Mouse (Mus musculus) lung, embryonic 15.5 days (tissue): Measurements from ENCODE around the gene Timm10b. TPM values are rescaled to one million over a fixed set of nuclear protein-coding genes. Genes with fewer than 3 reads are reported as not detected.

Source experiments
- ATAC-seq: fragments of 200-750 bp; cut with Nextera tagmentation; 2 replicates; pipeline ENCODE4 v1.8.0; 2017; ENCODE audit warnings: moderate number of reproducible peaks, borderline replicate concordance; ENCODE audit not compliant: low FRiP score, low TSS enrichment; ENCODE audit errors: extremely low read depth
- H3K27ac ChIP-seq: fragments of 300-500 bp; sonication (generic); 2 replicates; pipeline ENCODE4 v1.5.1; 2015; ENCODE audit warnings: moderate library complexity, mild to moderate bottlenecking, inconsistent platforms
- H3K27me3 ChIP-seq: fragments of 300-500 bp; sonication (generic); 2 replicates; pipeline ENCODE4 v1.6.1; 2015; ENCODE audit warnings: inconsistent platforms
- H3K36me3 ChIP-seq: fragments of 300-500 bp; sonication (generic); 2 replicates; pipeline ENCODE4 v1.6.1; 2015; ENCODE audit warnings: inconsistent platforms
- H3K4me1 ChIP-seq: fragments of 300-500 bp; sonication (generic); 2 replicates; pipeline ENCODE4 v1.6.1; 2015; ENCODE audit warnings: inconsistent platforms
- H3K4me2 ChIP-seq: fragments of 300-500 bp; sonication (generic); 2 replicates; pipeline ENCODE4 v1.6.1; 2015; ENCODE audit warnings: inconsistent platforms, mild to moderate bottlenecking, moderate library complexity
- H3K4me3 ChIP-seq: fragments of 300-500 bp; sonication (generic); 2 replicates; pipeline ENCODE4 v1.5.1; 2015; ENCODE audit warnings: mild to moderate bottlenecking, inconsistent platforms
- H3K9ac ChIP-seq: fragments of 300-500 bp; sonication (generic); 2 replicates; pipeline ENCODE4 v1.6.1; 2015; ENCODE audit warnings: inconsistent platforms
- H3K9me3 ChIP-seq: fragments of 300-500 bp; sonication (generic); 2 replicates; pipeline ENCODE4 v1.6.1; 2016; ENCODE audit warnings: inconsistent platforms
- WGBS: fragments of 180-500 bp; shearing (Covaris S2); methylation state at CpG from one replicate; pipeline ENCODE4 v1.1.7; 2015; 5-methylcytosine and 5-hydroxymethylcytosine counted together
- polyA plus RNA-seq: library from polyadenylated mRNA; unstranded; fragments of >200 nt; fragmentation: Nextera tagmentation; extraction: Ambion mirVana; gene quantifications from 2 replicates; pipeline ENCODE4 v1.2.1, GENCODE M21; 2015

Timm10b gene
- polyA plus RNA-seq, 1 experiment from 2014 or later = 187 TPM

DNA sequence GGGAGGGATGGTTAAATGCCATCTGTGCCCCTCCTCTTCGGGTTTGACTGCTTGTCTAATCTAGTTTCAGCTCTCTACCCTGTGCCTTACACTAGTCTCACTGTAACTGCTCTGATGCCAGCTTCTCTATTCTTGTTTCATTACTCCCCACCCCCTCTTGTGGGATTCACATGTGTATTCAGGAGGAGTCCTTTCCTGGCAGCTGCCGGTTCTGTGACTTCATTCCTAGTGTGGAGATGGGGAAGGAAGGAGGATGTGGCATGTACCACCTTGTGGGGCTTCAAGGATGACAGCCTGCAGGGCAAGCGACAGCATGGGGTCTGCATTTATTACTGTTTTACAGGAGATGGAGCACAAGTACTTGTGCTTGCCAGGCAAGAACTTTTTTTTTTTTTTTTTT is 2.1 kb downstream of the Timm10b start:
- Histone ChIP-seq H3K4me1 (peaks cover 28% of the 10 kb centered on the region), H3K36me3 (peaks cover 35% of the 10 kb centered on the region), H3K4me2 (peak overlapping the region; percentile 90), H3K27ac (peak overlapping the region; percentile 90), H3K9ac (no peak overlapping the region), H3K27me3 (no peaks in the 10 kb centered on the region), H3K4me3 (peak overlapping the region; percentile 64), H3K9me3 (no peaks in the 10 kb centered on the region)
- ATAC-seq = no peak
- 55% methylated on average over 3 of the region's 3 CpGs for WGBS

GRCm38 (mm10) chr7:105650639-105651435 is 11.0 kb downstream of the Timm10b start, which contains the start of gene Dnhd1:
Gene Dnhd1 (plus strand): TSS chr7:105650827.
- 2% methylated on average over 17 of the region's 17 CpGs for WGBS
- peak within 1 kb of the TSS; percentile 77 for H3K4me2 ChIP-seq
- peak within 1 kb of the TSS; percentile 43 for H3K4me3 ChIP-seq
- H3K36me3 ChIP-seq = 0 out of 2 replicates have a peak, but pooled peaks cover 4% of the 10 kb centered on the region
- peak within 1 kb of the TSS; percentile 51 for H3K27ac ChIP-seq
- peak; percentile 95 for ATAC-seq
- H3K9me3 ChIP-seq = no peaks in the 10 kb centered on the region
- H3K27me3 ChIP-seq = no peaks in the 10 kb centered on the region
- H3K9ac ChIP-seq = peak within 1 kb of the TSS; percentile 37
- peaks cover 8% of the 10 kb centered on the region for H3K4me1 ChIP-seq

DNA sequence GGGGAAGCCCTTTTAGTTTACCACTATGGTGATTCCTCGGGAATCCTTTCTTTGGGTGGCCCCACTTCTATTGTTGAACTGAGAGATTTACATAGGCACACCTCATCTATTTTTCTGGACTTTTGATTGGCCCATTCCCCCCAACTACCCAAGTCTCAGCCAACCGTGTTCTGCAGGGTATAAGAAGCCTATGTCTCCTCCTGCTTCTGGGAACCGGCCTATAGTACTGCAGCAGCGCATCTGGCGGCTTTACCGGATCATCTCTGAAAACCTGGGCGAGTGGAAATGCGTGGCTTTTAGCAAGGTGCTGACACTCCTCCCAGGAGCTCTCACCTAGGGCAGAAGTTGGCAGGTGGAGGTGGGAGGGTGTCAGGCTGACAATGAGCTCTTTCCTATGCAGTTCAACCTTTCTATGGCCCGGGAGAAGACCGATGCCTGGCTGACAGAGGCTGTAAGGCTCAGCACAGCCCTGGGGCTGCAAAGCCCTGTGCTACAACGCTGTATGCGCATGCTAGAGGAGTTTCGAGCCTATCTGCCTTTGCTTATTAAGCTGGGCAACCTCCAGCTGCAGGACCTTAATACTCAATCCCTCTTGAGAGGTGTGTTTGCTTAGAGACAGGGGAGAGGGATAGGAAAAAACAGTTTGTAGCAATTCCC is 45.8 kb downstream of the Timm10b start:
- Histone ChIP-seq H3K36me3 (no peaks in the 10 kb centered on the region), H3K4me1 (no peaks in the 10 kb centered on the region), H3K27me3 (no peaks in the 10 kb centered on the region), H3K4me3 (no peak overlapping the region), H3K27ac (no peak overlapping the region), H3K9me3 (no peaks in the 10 kb centered on the region), H3K4me2 (no peak overlapping the region), H3K9ac (no peak overlapping the region)
- ATAC-seq = no peak
- 9% methylated on average over 13 of the region's 13 CpGs for WGBS

GRCm38 (mm10) chr7:105690875-105691274 is 51.0 kb downstream of the Timm10b start:
- Histone ChIP-seq H3K4me3 (no peak overlapping the region), H3K4me1 (no peaks in the 10 kb centered on the region), H3K9me3 (no peaks in the 10 kb centered on the region), H3K27ac (no peak overlapping the region), H3K36me3 (no peaks in the 10 kb centered on the region), H3K4me2 (no peak overlapping the region), H3K9ac (no peak overlapping the region), H3K27me3 (no peaks in the 10 kb centered on the region)
- WGBS = 67% methylated on average over 1 of the region's 1 CpGs
- no peak for ATAC-seq

Other genes with a start within 250 kb of the Timm10b start
- gene Fam160a2, start 240.0 kb upstream of the Timm10b start, polyA plus RNA-seq = 40.3 and 41.0 TPM in 2 replicates
- gene Cnga4, start 235.5 kb upstream of the Timm10b start, polyA plus RNA-seq = not detected in 2 replicates
- 0.21 and 0.29 TPM in 2 replicates for gene Cckbr, start 214.3 kb upstream of the Timm10b start, polyA plus RNA-seq
- gene Cavin3, start 157.8 kb upstream of the Timm10b start, polyA plus RNA-seq = 106 and 110 TPM in 2 replicates
- 36.9 and 40.0 TPM in 2 replicates for gene Smpd1, start 85.7 kb upstream of the Timm10b start, polyA plus RNA-seq
- 43.6 and 47.8 TPM in 2 replicates for gene Apbb1, start 58.4 kb upstream of the Timm10b start, polyA plus RNA-seq
- gene Hpx, start 39.9 kb upstream of the Timm10b start, polyA plus RNA-seq = 1.1 and 2.4 TPM in 2 replicates
- gene Trim3, start 6.5 kb upstream of the Timm10b start, polyA plus RNA-seq = 54.9 and 59.9 TPM in 2 replicates
- 77.3 and 79.1 TPM in 2 replicates for gene Arfip2, start 360 bp downstream of the Timm10b start, polyA plus RNA-seq
- 33.8 and 34.3 TPM in 2 replicates for gene Gm45799, start 496 bp downstream of the Timm10b start, polyA plus RNA-seq
- 1.1 TPM in 2 replicates for gene Dnhd1, start 10.8 kb downstream of the Timm10b start, polyA plus RNA-seq
- 383 and 394 TPM in 2 replicates for gene Ilk, start 96.5 kb downstream of the Timm10b start, polyA plus RNA-seq
- 39.6 and 41.4 TPM in 2 replicates for gene Rrp8, start 97.3 kb downstream of the Timm10b start, polyA plus RNA-seq
- 131 and 136 TPM in 2 replicates for gene Taf10, start 104.3 kb downstream of the Timm10b start, polyA plus RNA-seq
- gene Tpp1, start 112.2 kb downstream of the Timm10b start, polyA plus RNA-seq = 73.4 and 78.8 TPM in 2 replicates
- gene Dchs1, start 147.6 kb downstream of the Timm10b start, polyA plus RNA-seq = 9.3 and 9.4 TPM in 2 replicates
- gene Mrpl17, start 171.0 kb downstream of the Timm10b start, polyA plus RNA-seq = 340 and 374 TPM in 2 replicates